Mouse (Mus musculus): Measurements from ENCODE around the gene 4930544G11Rik. TPM values are rescaled to one million over a fixed set of nuclear protein-coding genes. Genes with fewer than 3 reads are reported as not detected.

4930544G11Rik gene
- polyA plus RNA-seq, 1 experiment from 2014 or later: not detected

DNA sequence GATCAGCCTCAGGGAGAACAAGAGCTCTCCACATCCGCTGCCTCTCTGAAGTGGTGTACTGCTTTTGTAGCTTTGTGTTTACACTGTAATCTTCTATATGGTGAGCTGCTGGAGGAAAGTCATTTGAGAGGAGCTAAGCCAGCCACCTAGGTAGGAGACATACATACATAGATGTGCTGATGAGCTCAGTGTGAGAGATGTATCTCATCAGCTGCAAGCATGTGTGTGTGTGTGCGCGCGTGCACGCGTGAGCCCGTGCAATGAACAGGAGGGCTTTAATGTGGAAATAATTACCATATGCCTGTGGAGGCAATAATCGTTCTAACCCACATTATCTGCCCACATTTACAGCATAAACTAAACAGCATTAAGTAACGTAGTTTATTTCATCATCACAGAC, 18.0 kb downstream of the 4930544G11Rik start:
- ATAC-seq: no peak
- H3K4me3 ChIP-seq (ENCODE audit: low read depth, low read length): no peak overlapping the region
- H3K4me2 ChIP-seq (ENCODE audit: low read depth, low read length): no peak overlapping the region
- H3K9ac ChIP-seq (replicated peaks): no peak overlapping the region
- no peak overlapping the region for H3K27ac ChIP-seq (ENCODE audit: low read depth)
- H3K27me3 ChIP-seq (ENCODE audit: insufficient read depth, low read length): no peaks in the 10 kb centered on the region
- 85% methylated on average over 9 of the region's 9 CpGs for WGBS (ENCODE audit: insufficient replicate concordance)
- H3K9me3 ChIP-seq (ENCODE audit: low read length): no peaks in the 10 kb centered on the region
- H3K36me3 ChIP-seq (replicated peaks; ENCODE audit: insufficient read depth, low read length): no peaks in the 10 kb centered on the region
- no peaks in the 10 kb centered on the region for H3K4me1 ChIP-seq (ENCODE audit: insufficient read depth)
- no peak for TF ChIP-seq CTCF (IDR thresholded peaks at IDR 0.05; ENCODE audit: low read depth)
- TF ChIP-seq EP300 (IDR thresholded peaks at IDR 0.05; ENCODE audit: low read depth): no peak
- no peak for DNase-seq

DNA sequence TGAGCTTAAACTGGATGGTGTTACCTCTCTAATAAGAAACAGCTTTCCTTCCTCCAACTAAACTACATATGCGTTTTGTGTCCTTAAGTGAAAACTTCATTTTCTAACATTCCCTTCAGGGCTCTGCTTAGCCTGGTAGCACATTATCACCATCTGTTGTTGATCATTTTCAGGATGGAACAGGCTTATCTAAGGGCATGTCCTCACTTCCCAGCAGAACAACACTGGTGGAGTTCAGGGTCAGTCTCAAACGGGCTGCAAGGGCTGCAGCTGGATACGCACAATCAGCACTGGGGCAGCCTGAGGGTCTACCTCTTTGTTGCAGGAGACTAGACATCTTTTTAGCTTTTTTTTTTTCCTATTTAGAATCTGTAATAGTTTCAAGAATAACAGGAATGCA, 39.7 kb downstream of the 4930544G11Rik start:
- H3K4me1 ChIP-seq (ENCODE audit: insufficient read depth): no peaks in the 10 kb centered on the region
- ATAC-seq (no peak), DNase-seq (no peak)
- H3K9me3 ChIP-seq (ENCODE audit: low read length): no peaks in the 10 kb centered on the region
- no peak overlapping the region for H3K27ac ChIP-seq (ENCODE audit: low read depth)
- no peak overlapping the region for H3K4me3 ChIP-seq (ENCODE audit: low read depth, low read length)
- no peaks in the 10 kb centered on the region for H3K27me3 ChIP-seq (ENCODE audit: insufficient read depth, low read length)
- no peak for TF ChIP-seq EP300 (IDR thresholded peaks at IDR 0.05; ENCODE audit: low read depth)
- TF ChIP-seq CTCF (IDR thresholded peaks at IDR 0.05; ENCODE audit: low read depth): no peak
- no peak overlapping the region for H3K9ac ChIP-seq (replicated peaks)
- H3K4me2 ChIP-seq (ENCODE audit: low read depth, low read length): no peak overlapping the region
- WGBS (ENCODE audit: insufficient replicate concordance): 70% methylated on average over 3 of the region's 3 CpGs
- no peaks in the 10 kb centered on the region for H3K36me3 ChIP-seq (replicated peaks; ENCODE audit: insufficient read depth, low read length)

DNA sequence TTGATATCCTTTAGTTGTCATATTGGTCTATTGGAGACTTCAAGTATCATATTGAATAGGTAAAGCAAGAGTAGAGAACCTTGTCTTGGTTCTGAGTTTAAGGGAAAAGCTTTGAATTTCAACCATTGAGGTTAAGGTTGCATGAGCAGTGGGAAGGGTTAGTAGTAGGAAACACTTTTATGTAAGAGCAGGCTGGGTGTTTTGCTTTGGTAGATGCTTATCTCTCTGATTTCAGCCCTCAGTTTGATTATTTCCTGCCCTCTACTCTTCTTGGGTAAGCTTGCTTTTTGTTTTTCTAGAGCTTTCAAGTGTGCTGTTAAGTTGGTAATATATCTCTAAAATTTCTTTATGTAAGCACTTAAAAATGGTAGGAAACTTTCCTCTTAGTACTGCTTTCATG, 45.9 kb downstream of the 4930544G11Rik start:
- no peaks in the 10 kb centered on the region for H3K27me3 ChIP-seq (ENCODE audit: insufficient read depth, low read length)
- H3K9ac ChIP-seq (replicated peaks): no peak overlapping the region
- no peaks in the 10 kb centered on the region for H3K9me3 ChIP-seq (ENCODE audit: low read length)
- TF ChIP-seq EP300 (IDR thresholded peaks at IDR 0.05; ENCODE audit: low read depth) (no peak), CTCF (IDR thresholded peaks at IDR 0.05; ENCODE audit: low read depth) (no peak)
- no peak overlapping the region for H3K4me2 ChIP-seq (ENCODE audit: low read depth, low read length)
- no peak for DNase-seq
- no peak overlapping the region for H3K27ac ChIP-seq (ENCODE audit: low read depth)
- H3K36me3 ChIP-seq (replicated peaks; ENCODE audit: insufficient read depth, low read length): no peaks in the 10 kb centered on the region
- ATAC-seq: no peak
- no peak overlapping the region for H3K4me3 ChIP-seq (ENCODE audit: low read depth, low read length)
- no peaks in the 10 kb centered on the region for H3K4me1 ChIP-seq (ENCODE audit: insufficient read depth)

Other genes with a start within 250 kb of the 4930544G11Rik start
- gene Prdm5, start 173.6 kb upstream of the 4930544G11Rik start, polyA plus RNA-seq (2015; fragmentation: Nextera tagmentation; extraction: Ambion mirVana): 0.92 and 1.2 TPM in 2 replicates